Mouse (Mus musculus) heart, adult 2 months (tissue): ENCODE data around the gene Pcnx.

Source experiments
- CTCF ChIP-seq: fragments of 200-600 bp; IDR thresholded peaks from 2 replicates; pipeline ENCODE4 v1.8.1; 2022; ENCODE audit warnings: antibody characterized with exemption, mild to moderate bottlenecking, moderate library complexity
- POLR2A ChIP-seq: fragments of 200-500 bp; IDR thresholded peaks from 2 replicates; pipeline ENCODE4 v1.6.1; 2011; ENCODE audit warnings: mild to moderate bottlenecking, low read depth, low read length, control low read depth; ENCODE audit not compliant: insufficient read depth

DNA sequence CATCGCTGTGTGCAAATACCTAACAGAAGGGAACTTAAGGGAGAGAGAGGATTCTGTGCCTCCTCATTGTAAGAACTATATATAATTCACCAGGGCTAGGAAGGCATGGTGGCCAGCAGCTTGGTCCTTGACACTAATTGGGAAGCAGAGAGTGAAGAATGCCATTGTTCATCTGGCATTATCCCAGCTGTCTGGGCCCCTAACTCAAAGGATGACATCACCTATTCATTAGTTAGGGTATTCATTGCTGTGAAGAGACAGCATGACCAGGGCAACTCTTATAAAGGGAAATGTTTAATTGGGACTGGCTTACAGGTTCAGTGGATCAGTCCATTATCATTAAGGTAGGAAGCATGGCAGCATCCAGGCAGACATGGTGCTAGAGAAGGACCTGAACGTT is 31.5 kb upstream of the Pcnx start:
- no peak for TF ChIP-seq POLR2A
- TF ChIP-seq CTCF, result no peak
